Mouse (Mus musculus) left cerebral cortex, adult 11 months (tissue): ENCODE data around the gene Gpr173.
"Not testable (repeated sequence)": the region's sequence is repeated elsewhere in the genome, so short reads cannot be mapped to it uniquely, and the experiment has no call there.

Experiments used
- DNase-seq: peaks from one replicate; pipeline ENCODE4 v3.0.0; 2022; ENCODE audit warnings: low spot score

Gene Gpr173

GRCm38 (mm10) chrX:152368397-152369273 lies at the start of gene Gpr173:
Gene Gpr173, minus strand, starts transcription at chrX:152368704.
- DNase-seq: peak; percentile 33

GRCm38 (mm10) chrX:152403251-152403650 lies 34.7 kb upstream of the Gpr173 start:
- no peak for DNase-seq

GRCm38 (mm10) chrX:152400096-152400495 lies 31.6 kb upstream of the Gpr173 start:
- no peak for DNase-seq

GRCm38 (mm10) chrX:152368054-152368396 lies 479 bp downstream of the Gpr173 start:
- no peak for DNase-seq

GRCm38 (mm10) chrX:152366418-152366817 lies 2.1 kb downstream of the Gpr173 start:
- DNase-seq: no peak

- no peak for DNase-seq
Measured at GRCm38 (mm10) chrX:152352553-152353153, 15.9 kb downstream of the Gpr173 start.

GRCm38 (mm10) chrX:152347041-152347440 lies 21.5 kb downstream of the Gpr173 start:
- no peak for DNase-seq

- DNase-seq: no peak
Measured at GRCm38 (mm10) chrX:152346587-152346986, 21.9 kb downstream of the Gpr173 start.

- DNase-seq: no peak
Measured at GRCm38 (mm10) chrX:152342903-152343302, 25.6 kb downstream of the Gpr173 start.

- peak; percentile 94 for DNase-seq
Measured at GRCm38 (mm10) chrX:152342358-152342901, 26.1 kb downstream of the Gpr173 start, which contains the start of gene Tspyl2. Gene Tspyl2, minus strand, starts transcription at chrX:152342425.

GRCm38 (mm10) chrX:152341496-152341895 lies 27.0 kb downstream of the Gpr173 start:
- DNase-seq: no peak

GRCm38 (mm10) chrX:152336546-152337332 lies 31.8 kb downstream of the Gpr173 start:
- peak; percentile 83 for DNase-seq

GRCm38 (mm10) chrX:152336123-152336522 lies 32.4 kb downstream of the Gpr173 start:
- DNase-seq: not testable (repeated sequence)

GRCm38 (mm10) chrX:152329400-152329799 lies 39.1 kb downstream of the Gpr173 start:
- not testable (repeated sequence) for DNase-seq

GRCm38 (mm10) chrX:152327689-152328052 lies 40.8 kb downstream of the Gpr173 start:
- DNase-seq: no peak

- peak; percentile 77 for DNase-seq
Measured at GRCm38 (mm10) chrX:152326996-152327688, 41.4 kb downstream of the Gpr173 start, which contains the start of gene Kantr. Gene Kantr, minus strand, starts transcription at chrX:152327495.

GRCm38 (mm10) chrX:152323584-152323983 lies 44.9 kb downstream of the Gpr173 start:
- no peak for DNase-seq

- no peak for DNase-seq
Measured at GRCm38 (mm10) chrX:152322776-152323175, 45.7 kb downstream of the Gpr173 start.

- no peak for DNase-seq
Measured at GRCm38 (mm10) chrX:152320535-152320934, 48.0 kb downstream of the Gpr173 start.

- DNase-seq: no peak
Measured at GRCm38 (mm10) chrX:152307942-152308341, 60.6 kb downstream of the Gpr173 start.

GRCm38 (mm10) chrX:152307371-152307770 lies 61.1 kb downstream of the Gpr173 start:
- DNase-seq: no peak

- DNase-seq: no peak
Measured at GRCm38 (mm10) chrX:152306224-152306623, 62.3 kb downstream of the Gpr173 start.
